Mouse (Mus musculus) layer of hippocampus, postnatal 25 days (tissue): ENCODE results near the gene Itsn1. TPM values are rescaled to one million over a fixed set of nuclear protein-coding genes. Genes with fewer than 3 reads are reported as not detected.

ENCODE experiments used
- DNase-seq, 2 experiments: peaks; one replicate each; pipeline ENCODE4 v3.0.0; 2022; ENCODE audit warnings: mixed read lengths in 2 of 2, low spot score in 1 of 2; ENCODE audit errors: extremely low spot score in 1 of 2
- total RNA-seq, 2 experiments: library from RNA; stranded (reverse); gene quantifications; 2 replicates each; pipeline ENCODE4 v1.2.3; 2021

Gene Itsn1
- total RNA-seq, 2 experiments from 2014 or later, result 137 to 156 TPM

- DNase-seq, result no peak
Measured at GRCm38 (mm10) chr16:91862836-91863235, 133.8 kb downstream of the Itsn1 start.

DNA sequence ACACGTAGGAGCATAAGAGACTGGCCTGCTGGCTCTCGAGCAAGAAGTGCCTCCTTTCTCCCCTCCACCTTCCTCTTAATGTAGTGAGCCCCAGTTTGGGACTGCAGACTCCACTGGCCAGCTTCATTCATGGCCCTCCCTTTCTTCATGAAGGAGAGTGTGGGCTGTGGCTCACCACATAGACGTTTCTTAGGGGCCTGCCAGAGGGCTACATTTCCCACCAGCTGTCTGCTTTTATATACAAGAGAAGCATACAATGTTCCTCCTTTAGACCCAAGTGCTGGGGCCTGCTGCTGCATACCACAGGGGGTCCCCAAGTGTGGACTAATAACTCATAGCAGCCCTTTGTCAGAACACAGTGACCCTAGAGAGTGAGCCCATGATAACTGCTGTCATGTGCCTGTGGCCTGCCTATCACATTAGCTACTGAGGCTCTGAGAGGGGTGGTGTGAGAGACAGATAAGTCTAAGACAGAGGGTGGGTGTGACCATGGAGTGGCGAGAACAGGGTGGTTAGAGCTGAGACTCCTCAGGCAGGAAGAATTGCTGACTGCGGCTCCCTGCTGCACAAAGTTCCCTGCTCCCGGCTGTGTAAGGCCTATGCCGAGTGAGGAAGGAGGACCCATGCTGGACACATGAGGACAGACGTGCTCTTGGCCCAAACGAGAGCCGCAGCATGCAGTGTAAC, 135.7 kb downstream of the Itsn1 start:
- no peak for DNase-seq

DNA sequence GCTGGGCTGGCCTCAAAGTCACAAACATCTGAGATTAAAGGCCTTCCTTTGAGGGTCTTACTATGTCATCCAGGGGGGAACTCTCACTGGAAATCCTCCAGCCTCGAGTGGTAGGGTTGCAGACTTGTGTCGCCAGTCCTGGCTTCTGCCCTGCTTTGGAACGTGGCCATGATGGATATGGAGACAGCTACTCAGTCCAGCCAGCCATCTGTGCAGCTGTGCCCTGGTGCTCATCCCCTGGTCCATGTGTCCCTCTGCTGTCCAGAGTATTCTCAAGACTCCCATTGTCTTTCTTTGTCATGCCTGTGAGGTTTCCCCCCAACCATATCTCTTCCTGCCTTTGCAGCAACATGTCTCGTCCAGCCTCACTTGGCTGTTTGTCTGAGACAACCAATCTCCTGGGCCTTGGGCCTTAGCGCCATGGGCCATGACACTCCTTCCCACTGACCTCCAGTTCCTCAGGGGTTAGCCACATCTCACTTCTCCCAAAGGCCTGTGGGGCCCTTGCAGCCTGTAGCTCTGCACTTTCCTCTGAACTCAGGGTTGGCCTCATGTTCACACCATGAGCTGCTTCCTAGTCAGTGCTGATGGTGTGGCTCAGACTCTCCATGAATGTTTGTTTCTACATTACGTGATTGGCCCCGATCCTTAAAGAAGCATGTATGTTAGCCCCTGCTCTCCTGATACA, 136.6 kb downstream of the Itsn1 start:
- DNase-seq, result no peak

GRCm38 (mm10) chr16:91866258-91866634, 137.2 kb downstream of the Itsn1 start:
- DNase-seq, result no peak

DNA sequence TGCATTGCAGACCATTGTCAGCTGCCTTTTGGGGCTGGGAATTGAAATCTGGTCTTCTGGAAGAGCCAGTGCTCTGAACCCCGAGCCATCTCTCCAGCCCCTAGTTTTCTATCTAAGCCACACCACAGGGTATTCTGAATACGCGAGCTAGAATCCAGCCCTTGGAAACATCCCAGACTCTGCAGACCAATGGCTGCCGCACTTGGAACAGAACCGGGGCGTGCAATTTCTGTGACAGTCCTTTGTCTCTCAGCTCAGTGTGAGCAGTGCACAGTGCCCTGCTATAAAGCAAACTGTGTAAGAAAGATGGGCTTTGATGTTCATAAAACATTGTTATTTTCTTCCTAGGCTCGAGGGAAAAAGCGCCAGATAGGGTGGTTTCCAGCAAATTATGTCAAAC, 138.6 kb downstream of the Itsn1 start:
- no peak for DNase-seq

- peak in 1 of 2 experiments; percentile 39 for DNase-seq
Measured at GRCm38 (mm10) chr16:91868943-91869911, 140.1 kb downstream of the Itsn1 start.

GRCm38 (mm10) chr16:91870158-91870582, 141.1 kb downstream of the Itsn1 start:
- DNase-seq, result no peak

- no peak for DNase-seq
Measured at GRCm38 (mm10) chr16:91871188-91871587, 142.1 kb downstream of the Itsn1 start.

DNA sequence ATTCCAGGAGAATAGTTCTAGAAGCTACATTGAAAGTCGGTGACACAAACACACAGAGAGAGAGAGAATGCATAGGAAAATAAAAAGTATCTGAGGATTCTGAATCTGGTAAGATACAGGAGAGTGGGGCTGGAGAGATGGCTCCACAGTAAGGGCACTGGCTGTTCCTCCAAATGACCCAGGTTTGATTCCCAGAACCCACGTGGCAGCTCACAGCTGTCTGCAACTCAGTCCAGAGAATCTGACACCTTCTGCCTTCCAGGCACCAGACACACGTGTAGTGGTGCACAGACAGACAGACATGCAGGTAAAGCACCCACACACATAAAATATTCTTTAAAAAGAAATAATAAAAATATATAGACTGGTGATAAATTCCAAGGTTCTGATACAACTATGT, 144.6 kb downstream of the Itsn1 start:
- DNase-seq, result no peak

DNA sequence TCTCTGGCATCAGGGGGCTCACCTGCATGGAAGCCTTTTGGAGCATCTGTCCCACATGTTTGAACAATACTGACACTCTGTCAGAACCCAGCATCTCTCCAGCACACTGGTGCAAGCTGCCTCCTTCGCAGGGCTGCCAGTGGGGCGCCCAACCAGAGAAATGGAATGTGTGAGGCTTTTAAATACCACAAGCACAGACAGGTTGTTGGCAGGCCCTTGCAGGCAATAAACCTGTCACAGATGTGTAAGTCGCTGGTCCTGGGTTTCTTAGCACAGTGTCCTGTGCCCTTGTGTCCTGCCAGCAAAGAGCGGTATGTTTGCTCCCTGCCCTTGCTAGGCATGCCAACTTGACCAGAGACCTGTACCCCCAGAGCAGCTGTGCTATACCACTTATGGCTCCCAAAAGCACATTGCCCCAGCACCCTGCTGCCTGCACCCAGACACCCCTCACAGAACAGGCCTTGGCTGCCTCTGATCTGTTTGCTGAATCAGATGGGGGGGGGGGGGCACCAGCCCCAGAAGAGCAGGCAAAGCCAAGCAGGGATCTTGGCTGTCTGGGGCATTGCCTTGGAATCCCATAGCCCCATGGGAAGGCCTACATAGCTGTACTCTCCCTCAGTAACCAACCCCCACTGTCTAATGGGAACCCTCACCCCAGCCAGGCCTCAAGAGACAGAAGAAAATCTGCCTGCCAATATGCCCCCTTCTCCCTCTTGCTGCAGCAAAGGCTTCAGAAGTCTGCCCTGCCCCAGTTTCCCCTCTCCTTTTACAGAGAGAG, 146.7 kb downstream of the Itsn1 start:
- DNase-seq, result no peak

- no peak for DNase-seq
Measured at GRCm38 (mm10) chr16:91876457-91876856, 147.4 kb downstream of the Itsn1 start.

DNA sequence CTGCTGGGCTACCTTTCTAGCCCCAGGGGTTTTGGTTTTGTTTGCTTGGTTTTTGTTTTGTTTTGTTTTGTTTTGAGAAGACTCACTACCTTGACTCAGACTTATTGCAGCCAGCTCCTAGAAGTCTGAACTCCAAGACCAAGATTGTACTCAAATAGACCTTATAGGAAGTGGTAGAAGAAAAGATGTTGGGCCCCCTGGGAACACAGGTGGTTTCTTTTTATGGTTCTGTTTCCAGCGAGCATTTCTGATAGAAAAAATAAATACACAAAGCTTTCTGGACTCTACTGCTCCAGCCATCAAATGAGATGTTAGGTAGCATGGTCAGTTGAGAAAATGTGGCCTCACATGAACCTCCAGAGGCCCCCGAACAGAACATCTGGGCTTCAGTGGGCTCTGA, 150.0 kb downstream of the Itsn1 start:
- no peak for DNase-seq

DNA sequence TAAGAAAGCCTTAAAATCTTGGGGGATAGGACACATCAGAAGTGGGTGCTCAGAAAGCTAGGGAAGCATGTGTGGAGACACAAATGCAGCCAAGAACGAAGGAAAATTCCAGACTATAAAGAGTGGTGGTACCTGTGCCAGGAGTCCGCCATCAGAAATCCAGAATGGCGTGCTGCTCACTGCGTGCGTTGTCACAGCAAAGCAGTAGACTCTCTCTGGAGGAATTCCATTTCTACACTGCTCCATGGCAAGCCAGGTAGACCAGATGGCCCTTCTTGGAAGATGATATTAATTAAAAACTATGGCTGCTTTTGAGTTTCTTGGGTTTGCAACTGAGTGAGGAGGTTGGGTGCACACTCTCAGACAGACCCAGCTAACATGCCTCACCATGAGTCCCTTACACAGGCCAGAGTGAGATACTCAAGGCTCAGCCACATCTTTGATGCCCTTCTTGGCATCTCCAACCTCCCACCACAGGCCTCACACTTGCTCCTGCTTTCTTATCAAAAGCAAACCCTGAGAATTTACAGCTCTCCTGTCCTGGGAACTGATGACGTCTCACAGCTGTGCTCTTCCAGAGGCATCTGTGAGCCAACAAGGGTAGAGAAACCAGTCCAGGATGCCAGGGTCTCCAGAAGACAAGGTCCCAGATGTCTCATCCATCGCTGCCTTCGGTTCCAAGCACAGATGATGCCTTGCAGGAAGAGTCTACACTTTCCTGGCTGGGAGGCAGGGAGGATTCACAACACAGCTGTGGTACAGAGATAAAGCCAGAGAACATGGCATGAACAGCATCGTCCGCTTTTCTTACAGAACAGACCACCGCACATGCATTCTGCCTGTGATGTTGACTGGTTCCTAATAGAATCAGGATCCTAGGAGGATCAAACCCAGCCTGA, 152.0 kb downstream of the Itsn1 start:
- DNase-seq, result no peak

- DNase-seq, result no peak
Measured at GRCm38 (mm10) chr16:91882168-91882859, 153.2 kb downstream of the Itsn1 start.

GRCm38 (mm10) chr16:91883636-91884035, 154.6 kb downstream of the Itsn1 start:
- no peak for DNase-seq

- DNase-seq, result no peak
Measured at GRCm38 (mm10) chr16:91884196-91884595, 155.1 kb downstream of the Itsn1 start.

GRCm38 (mm10) chr16:91885389-91886122, 156.5 kb downstream of the Itsn1 start:
- DNase-seq, result peak in 1 of 2 experiments; percentile 42

GRCm38 (mm10) chr16:91888368-91888767, 159.3 kb downstream of the Itsn1 start:
- DNase-seq, result no peak
